Mouse (Mus musculus) CH12.LX (cell line): ENCODE measurements around the gene Abr. TPM values are rescaled to one million over a fixed set of nuclear protein-coding genes. Genes with fewer than 3 reads are reported as not detected.

Experiments
- DNase-seq: peaks from one replicate; pipeline ENCODE4 v3.0.0-alpha.2; 2013; ENCODE audit errors: extremely low read depth
- H3K27ac ChIP-seq: 2 replicates; pipeline ENCODE4 v1.5.1; 2012; ENCODE audit warnings: low read depth, mild to moderate bottlenecking, control low read depth, moderate library complexity; ENCODE audit not compliant: insufficient read depth
- H3K27me3 ChIP-seq: replicated peaks from 2 replicates; pipeline ENCODE3; 2012; ENCODE audit warnings: inconsistent platforms
- H3K36me3 ChIP-seq, 2 experiments: replicated peaks in 1 of 2; 2 replicates each; pipeline versions ENCODE3 to v1.6.1; 2012; ENCODE audit warnings: inconsistent platforms in 1 of 2, low read length in 1 of 2, mild to moderate bottlenecking in 1 of 2, mixed read lengths in 1 of 2, moderate library complexity in 1 of 2; ENCODE audit not compliant: control insufficient read depth in 1 of 2, insufficient read depth in 1 of 2
- H3K4me1 ChIP-seq, 2 experiments: 2 replicates each; pipeline ENCODE4 v1.6.1; 2012; ENCODE audit warnings: inconsistent platforms in 1 of 2, moderate library complexity in 1 of 2; ENCODE audit not compliant: insufficient read depth in 2 of 2, control insufficient read depth in 1 of 2
- H3K4me2 ChIP-seq: 2 replicates; pipeline ENCODE4 v1.6.1; 2012; ENCODE audit warnings: low read depth, mild to moderate bottlenecking, control low read depth; ENCODE audit not compliant: poor library complexity, insufficient read depth, severe bottlenecking
- H3K4me3 ChIP-seq, 3 experiments: fragments of 150-350 bp in 1 of 3; sonication (generic) in 1 of 3; replicated peaks in 1 of 3; 2 replicates each; pipeline versions ENCODE3 to v1.5.1; 2011 to 2012; ENCODE audit warnings: low read depth in 2 of 3, low read length in 2 of 3, mild to moderate bottlenecking in 2 of 3, moderate library complexity in 2 of 3, control low read depth in 1 of 3, improper control_type of control experiment in 1 of 3, inconsistent platforms in 1 of 3, mixed read lengths in 1 of 3; ENCODE audit not compliant: poor library complexity in 1 of 3
- H3K79me2 ChIP-seq: replicated peaks from 2 replicates; pipeline ENCODE4 v1.6.1; 2012; ENCODE audit warnings: mild to moderate bottlenecking, moderate library complexity; ENCODE audit not compliant: control insufficient read depth, poor library complexity, insufficient read depth, severe bottlenecking; ENCODE audit errors: extremely low read depth
- H3K9ac ChIP-seq: 2 replicates; pipeline ENCODE4 v1.6.1; 2012; ENCODE audit warnings: low read depth, mild to moderate bottlenecking, control low read depth, moderate library complexity; ENCODE audit not compliant: insufficient read depth
- H3K9me3 ChIP-seq: replicated peaks from 2 replicates; pipeline ENCODE3; 2012; ENCODE audit warnings: low read length, inconsistent platforms, mixed read lengths
- CHD1 ChIP-seq: IDR thresholded peaks from 2 replicates; pipeline ENCODE4 v1.6.1; 2012; ENCODE audit warnings: low read depth, low read length, improper control_type of control experiment, inconsistent platforms
- CTCF ChIP-seq, 2 experiments: IDR thresholded peaks in 1 of 2; conservative IDR thresholded peaks in 1 of 2; 2 replicates each; pipeline ENCODE4 v1.5.1; 2011 to 2012; ENCODE audit warnings: low read depth in 2 of 2, low read length in 2 of 2, improper control_type of control experiment in 1 of 2, inconsistent platforms in 1 of 2, mild to moderate bottlenecking in 1 of 2, moderate library complexity in 1 of 2
- E2F4 ChIP-seq: IDR thresholded peaks from 2 replicates; pipeline ENCODE4 v1.6.1; 2011; ENCODE audit warnings: low read depth, low read length, improper control_type of control experiment; ENCODE audit not compliant: insufficient replicate concordance
- ELF1 ChIP-seq: IDR thresholded peaks from 2 replicates; pipeline ENCODE4 v1.6.1; 2014; ENCODE audit warnings: low read depth, mild to moderate bottlenecking, inconsistent platforms, low read length, improper control_type of control experiment
- ETS1 ChIP-seq: conservative IDR thresholded peaks from 2 replicates; pipeline ENCODE4 v1.6.1; 2012; ENCODE audit warnings: low read depth, mild to moderate bottlenecking, inconsistent platforms, low read length, improper control_type of control experiment, moderate library complexity
- GABPA ChIP-seq: IDR thresholded peaks from 2 replicates; pipeline ENCODE4 v1.6.1; 2012; ENCODE audit warnings: low read depth, low read length, improper control_type of control experiment, inconsistent platforms; ENCODE audit not compliant: insufficient replicate concordance
- IRF4 ChIP-seq: IDR thresholded peaks from 2 replicates; pipeline ENCODE4 v1.6.1; 2014; ENCODE audit warnings: low read depth, mild to moderate bottlenecking, inconsistent platforms, low read length, improper control_type of control experiment
- JUN ChIP-seq: IDR thresholded peaks from 2 replicates; pipeline ENCODE4 v1.6.1; 2011; ENCODE audit warnings: low read depth, mild to moderate bottlenecking, low read length, improper control_type of control experiment, moderate library complexity; ENCODE audit not compliant: insufficient read depth
- KAT2A ChIP-seq: IDR thresholded peaks from 2 replicates; pipeline ENCODE4 v1.6.1; 2012; ENCODE audit warnings: low read length, improper control_type of control experiment, inconsistent platforms; ENCODE audit not compliant: insufficient replicate concordance
- MAX ChIP-seq: IDR thresholded peaks from 2 replicates; pipeline ENCODE4 v1.6.1; 2011; ENCODE audit warnings: low read length, improper control_type of control experiment
- MAZ ChIP-seq: IDR thresholded peaks from 2 replicates; pipeline ENCODE4 v1.6.1; 2012; ENCODE audit warnings: low read depth, mild to moderate bottlenecking, inconsistent platforms, low read length, improper control_type of control experiment, moderate library complexity
- MYC ChIP-seq: IDR thresholded peaks from 2 replicates; pipeline ENCODE4 v1.6.1; 2011; ENCODE audit warnings: low read depth, mild to moderate bottlenecking, improper control_type of control experiment, low read length
- NELFE ChIP-seq: IDR thresholded peaks from 2 replicates; pipeline ENCODE4 v1.6.1; 2011; ENCODE audit warnings: low read depth, low read length, improper control_type of control experiment
- POLR2AphosphoS2 ChIP-seq: IDR thresholded peaks from 2 replicates; pipeline ENCODE4 v1.6.1; 2011; ENCODE audit warnings: low read depth, low read length, improper control_type of control experiment
- RAD21 ChIP-seq: IDR thresholded peaks from 2 replicates; pipeline ENCODE4 v1.6.1; 2011; ENCODE audit warnings: low read depth, mild to moderate bottlenecking, low read length, improper control_type of control experiment, moderate library complexity
- RCOR1 ChIP-seq: conservative IDR thresholded peaks from 2 replicates; pipeline ENCODE4 v1.6.1; 2012; ENCODE audit warnings: low read depth, mild to moderate bottlenecking, inconsistent platforms, low read length, improper control_type of control experiment
- SIN3A ChIP-seq: IDR thresholded peaks from 2 replicates; pipeline ENCODE4 v1.6.1; 2012; ENCODE audit warnings: low read length, improper control_type of control experiment, inconsistent platforms
- SMC3 ChIP-seq: IDR thresholded peaks from 2 replicates; pipeline ENCODE4 v1.6.1; 2011; ENCODE audit warnings: low read depth, low read length, improper control_type of control experiment
- TCF12 ChIP-seq: IDR thresholded peaks from 2 replicates; pipeline ENCODE4 v1.6.1; 2014; ENCODE audit warnings: low read depth, mild to moderate bottlenecking, inconsistent platforms, low read length, improper control_type of control experiment
- UBTF ChIP-seq: IDR thresholded peaks from 2 replicates; pipeline ENCODE4 v1.6.1; 2012; ENCODE audit warnings: low read depth, mild to moderate bottlenecking, inconsistent platforms, low read length, improper control_type of control experiment, moderate library complexity
- USF1 ChIP-seq: IDR thresholded peaks from 2 replicates; pipeline ENCODE4 v1.6.1; 2014; ENCODE audit warnings: low read depth, mild to moderate bottlenecking, inconsistent platforms, low read length, improper control_type of control experiment
- USF2 ChIP-seq: conservative IDR thresholded peaks from 2 replicates; pipeline ENCODE4 v1.6.1; 2011; ENCODE audit warnings: low read depth, low read length, improper control_type of control experiment
- ZC3H11A ChIP-seq: IDR thresholded peaks from 2 replicates; pipeline ENCODE4 v1.6.1; 2012; ENCODE audit warnings: low read depth, mild to moderate bottlenecking, inconsistent platforms, low read length, improper control_type of control experiment
- ZKSCAN1 ChIP-seq: IDR thresholded peaks from 2 replicates; pipeline ENCODE4 v1.6.1; 2012; ENCODE audit warnings: low read depth, inconsistent platforms, low read length, improper control_type of control experiment, borderline replicate concordance
- ZNF384 ChIP-seq: IDR thresholded peaks from 2 replicates; pipeline ENCODE4 v1.6.1; 2012; ENCODE audit warnings: low read depth, low read length, improper control_type of control experiment, inconsistent platforms
- dilution Hi-C: fragments of 300-500 bp; cut with MboI; formaldehyde crosslinking; loops from 2 replicates; pipeline ENCODE4 v1.14.3; 2020; ENCODE audit warnings: low sequenced_read_pairs; ENCODE audit not compliant: extremely low pct_unique_long_range_greater_than_20kb, extremely low pct_ligation_motif_present
- in situ Hi-C: fragments of 300-500 bp; cut with MboI; formaldehyde crosslinking; loops from 3 replicates; pipeline ENCODE4 v1.14.3; 2019; ENCODE audit warnings: low sequenced_read_pairs, low pct_ligation_motif_present, low pct_unique_long_range_greater_than_20kb, mixed read lengths
- polyA plus RNA-seq: library from polyadenylated mRNA; unstranded; fragments of >175 nt; gene quantifications from 2 replicates; pipeline ENCODE4 v1.2.1, GENCODE M21; 2012; ENCODE audit warnings: low read depth; ENCODE audit not compliant: insufficient read length
- total RNA-seq, 2 experiments: library from RNA; depleted of rRNA; stranded (reverse); fragments of 300-350 nt in 1 of 2; fragments of >200 nt in 1 of 2; gene quantifications; 2 replicates each; pipeline ENCODE4 v1.2.3; 2012 to 2014

Abr gene
- total and polyA plus RNA-seq, 3 experiments = 21.0 to 49.5 (median 37.4) TPM

- 0 out of 2 replicates have a peak, but pooled peaks have one; percentile 43 for TF ChIP-seq MAX
- no peak for TF ChIP-seq CHD1
- no peak for TF ChIP-seq JUN
- 0 out of 2 replicates have a peak, but pooled peaks have one; percentile 41 for TF ChIP-seq UBTF
- TF ChIP-seq ZC3H11A = no peak
- peak; percentile 57; the same call in 1 of the 2 replicates for TF ChIP-seq SIN3A
- TF ChIP-seq E2F4 = no peak
- no peak for TF ChIP-seq ELF1
- no peak for TF ChIP-seq SMC3
- TF ChIP-seq GABPA = no peak
- TF ChIP-seq USF1 = no peak
- TF ChIP-seq POLR2AphosphoS2 = no peak
- no peak for TF ChIP-seq USF2
- TF ChIP-seq, all 38 proteins: peak for 8
Observed at GRCm38 (mm10) chr11:76612638-76613104, 9.4 kb downstream of the Abr start (continued).

DNA sequence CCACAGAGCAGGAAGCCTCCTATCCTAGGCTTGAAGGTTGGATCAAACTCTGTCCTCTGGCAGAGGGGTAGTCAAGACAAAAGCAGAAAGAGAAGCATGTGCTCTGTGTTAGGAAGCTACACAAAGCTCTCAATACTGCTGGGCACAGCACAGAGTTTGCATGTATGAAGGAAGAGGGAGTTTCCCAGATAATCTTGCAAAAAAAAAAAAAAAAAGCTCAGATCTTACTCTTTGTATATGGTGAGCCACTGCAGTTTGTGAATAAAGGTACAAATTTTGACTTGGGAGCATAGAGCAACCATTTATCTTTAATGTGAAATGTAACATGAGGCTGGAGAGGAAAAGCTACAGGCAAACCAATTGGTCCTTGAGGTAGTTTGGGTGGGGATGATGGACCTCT, 11.2 kb downstream of the Abr start:
- in situ Hi-C loops (no loop called here), dilution Hi-C loops (no loop called here)
- H3K27ac ChIP-seq = no peak overlapping the region
- H3K9ac ChIP-seq = no peak overlapping the region
- TF ChIP-seq MYC (peak; percentile 50; the same call in 1 of the 2 replicates), MAX (no peak), ZNF384 (peak; percentile 93), ELF1 (no peak), RAD21 (no peak), ETS1 (no peak), SIN3A (0 out of 2 replicates have a peak, but pooled peaks have one; percentile 33), CTCF (conservative IDR thresholded peaks at IDR 0.05 in 1 of 2, IDR thresholded peaks at IDR 0.05 in 1 of 2; ENCODE audit: low read depth in 2 of 2, low read length in 2 of 2) (no peak), IRF4 (no peak), MAZ (no peak), RCOR1 (no peak), CHD1 (no peak), USF2 (no peak), ZKSCAN1 (no peak), USF1 (no peak), KAT2A (no peak), TCF12 (no peak), NELFE (no peak)
- peaks cover 11 to 37% of the 10 kb centered on the region in 2 experiments; a peak in 3 of 4 replicates for H3K4me1 ChIP-seq
- no peaks in the 10 kb centered on the region for H3K36me3 ChIP-seq
- H3K4me2 ChIP-seq = no peak overlapping the region
- no peaks in the 10 kb centered on the region for H3K79me2 ChIP-seq
- H3K4me3 ChIP-seq = no peak overlapping the region
- peaks cover 6% of the 10 kb centered on the region for H3K9me3 ChIP-seq
- DNase-seq = no peak
- H3K27me3 ChIP-seq = peaks cover 16% of the 10 kb centered on the region
